Mouse (Mus musculus) embryonic fibroblast, embryonic 13.5 days (primary cell): ENCODE results near the gene Nhsl2.

Experiments
- CTCF ChIP-seq: IDR thresholded peaks from 2 replicates; pipeline ENCODE4 v1.5.1; 2011; ENCODE audit warnings: mild to moderate bottlenecking, control low read depth, low read length, moderate library complexity, borderline replicate concordance; ENCODE audit not compliant: insufficient read depth
- POLR2A ChIP-seq: IDR thresholded peaks from 2 replicates; pipeline ENCODE4 v1.6.1; 2011; ENCODE audit warnings: low read depth, mild to moderate bottlenecking, control low read depth, low read length, moderate library complexity

- TF ChIP-seq POLR2A: no peak
- TF ChIP-seq CTCF: no peak
Measured at GRCm38 (mm10) chrX:101935291-101935840, 86.2 kb downstream of the Nhsl2 start.
